Mouse (Mus musculus): ENCODE data around the gene Ranbp3l.

- no peak for TF ChIP-seq CTCF (IDR thresholded peaks at IDR 0.05; ENCODE audit: low read depth)
- no peak for TF ChIP-seq EP300 (IDR thresholded peaks at IDR 0.05; ENCODE audit: low read depth)
Measured at GRCm38 (mm10) chr15:9087895-9088682, 120.3 kb downstream of the Ranbp3l start.

Data from heart, postnatal 0 days (tissue).